Mouse (Mus musculus) right cerebral cortex, postnatal 10 days (tissue): Measurements from ENCODE around the gene Mfsd2a.

ENCODE experiments used
- DNase-seq, 2 experiments: peaks; one replicate each; pipeline ENCODE4 v3.0.0; 2021; ENCODE audit warnings: low spot score in 2 of 2

Gene Mfsd2a

GRCm38 (mm10) chr4:122935466-122936099, 25.4 kb downstream of the Mfsd2a start:
- no peak for DNase-seq

GRCm38 (mm10) chr4:122933857-122934256, 27.1 kb downstream of the Mfsd2a start:
- no peak for DNase-seq

- DNase-seq: no peak
These were observed 27.9 kb downstream of the Mfsd2a start for GRCm38 (mm10) chr4:122933051-122933591.

DNA sequence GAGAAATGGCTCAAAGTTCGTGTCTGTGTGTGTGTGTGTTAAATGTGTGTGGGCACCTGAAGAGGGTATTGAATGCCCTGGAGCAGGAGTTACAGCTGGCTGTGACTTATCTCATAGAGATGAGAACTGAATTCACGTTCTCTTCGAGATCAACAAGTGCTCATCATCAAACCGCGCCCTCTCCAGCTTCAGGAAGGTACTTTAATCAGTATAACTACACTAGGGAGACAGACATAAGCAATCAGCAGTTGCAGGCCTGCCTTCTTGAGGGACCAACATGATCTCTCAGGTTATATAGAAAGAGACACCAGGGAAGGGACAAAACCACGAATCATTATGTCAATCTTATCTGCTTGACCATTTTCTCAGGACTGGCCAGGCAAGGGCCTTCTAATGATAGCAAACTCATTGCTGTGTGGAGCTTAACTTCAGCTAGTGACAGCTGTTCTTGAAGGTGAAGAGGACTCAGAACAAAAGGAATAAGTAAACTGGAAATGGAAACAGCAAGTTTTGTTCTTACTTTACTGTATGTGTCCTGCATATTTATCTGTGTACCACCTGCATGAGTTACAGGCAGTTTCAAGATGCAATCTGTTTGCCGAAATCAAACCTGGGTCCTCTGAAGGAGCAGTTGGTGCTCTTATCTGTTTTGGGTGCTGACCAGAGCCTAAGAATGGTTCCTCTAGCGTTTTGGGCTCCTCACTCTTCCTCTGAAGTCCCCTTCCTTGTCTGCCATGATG, 28.6 kb downstream of the Mfsd2a start:
- DNase-seq: no peak

GRCm38 (mm10) chr4:122930939-122931590, 29.9 kb downstream of the Mfsd2a start:
- DNase-seq: no peak

- no peak for DNase-seq
These were observed 37.3 kb downstream of the Mfsd2a start for GRCm38 (mm10) chr4:122923392-122924344.

- DNase-seq: no peak
These were observed 38.1 kb downstream of the Mfsd2a start for GRCm38 (mm10) chr4:122922841-122923240.

DNA sequence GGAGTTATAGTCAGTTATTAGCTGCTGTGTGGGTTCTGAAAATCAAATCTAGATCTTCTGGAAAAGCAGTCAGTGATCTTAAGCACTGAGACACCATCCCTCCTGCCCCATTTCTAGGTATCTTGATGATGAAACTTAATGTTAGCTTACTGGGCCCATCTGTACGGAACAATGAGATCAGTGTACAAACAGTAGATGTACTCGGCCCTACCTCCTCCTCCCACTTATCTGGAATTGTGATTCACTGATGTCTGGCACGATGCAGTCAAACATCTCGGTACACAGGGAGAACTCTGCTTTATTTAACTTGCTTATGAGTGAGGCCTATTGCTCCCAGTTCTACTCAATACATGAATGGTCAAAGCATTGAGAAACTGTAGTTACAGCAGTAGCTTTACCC, 45.0 kb downstream of the Mfsd2a start:
- DNase-seq: no peak

DNA sequence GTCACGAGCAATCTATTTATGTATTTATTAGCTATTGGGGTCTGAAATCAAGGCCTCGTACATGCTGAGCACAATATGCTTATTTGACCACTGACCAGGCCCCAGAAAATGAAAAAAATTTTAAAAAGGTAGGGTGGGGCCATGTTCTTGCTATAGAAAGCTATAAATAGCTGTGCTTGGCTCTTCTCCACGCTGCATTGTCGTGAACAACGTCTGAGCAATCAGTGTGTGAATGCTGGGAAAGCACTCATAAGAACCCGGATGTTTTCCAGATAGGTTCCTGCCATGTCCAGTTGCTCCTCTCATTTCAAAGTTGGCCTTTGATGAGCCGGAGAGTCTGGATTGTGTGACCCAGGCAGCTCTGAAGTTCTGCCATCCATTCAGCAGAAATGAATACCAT, 46.8 kb downstream of the Mfsd2a start:
- DNase-seq: no peak

GRCm38 (mm10) chr4:122912613-122913012, 48.4 kb downstream of the Mfsd2a start:
- DNase-seq: no peak

- no peak for DNase-seq
These were observed 50.4 kb downstream of the Mfsd2a start for GRCm38 (mm10) chr4:122910577-122910976.

- peak; percentile 70 to 80 for DNase-seq
These were observed 51.3 kb downstream of the Mfsd2a start for GRCm38 (mm10) chr4:122909572-122910189.

DNA sequence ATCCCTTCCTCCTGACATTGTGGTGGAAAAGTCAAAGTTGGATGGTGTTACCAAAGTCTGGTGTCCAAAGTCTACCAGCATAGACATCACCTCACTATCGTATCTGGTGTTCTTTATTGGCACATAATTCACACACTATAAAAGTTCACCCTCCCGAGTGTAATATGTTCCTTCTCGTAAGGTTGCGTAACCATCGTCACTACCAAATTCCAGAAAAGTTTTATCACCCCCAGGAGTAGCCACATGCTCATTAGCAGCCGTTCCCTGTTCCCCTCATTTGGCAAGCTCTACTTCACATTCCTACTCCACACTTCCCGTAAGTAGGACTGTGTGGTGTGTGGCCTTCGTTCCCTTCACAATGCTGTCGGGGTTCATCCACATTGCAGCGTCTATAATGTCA, 55.6 kb downstream of the Mfsd2a start:
- DNase-seq: no peak

DNA sequence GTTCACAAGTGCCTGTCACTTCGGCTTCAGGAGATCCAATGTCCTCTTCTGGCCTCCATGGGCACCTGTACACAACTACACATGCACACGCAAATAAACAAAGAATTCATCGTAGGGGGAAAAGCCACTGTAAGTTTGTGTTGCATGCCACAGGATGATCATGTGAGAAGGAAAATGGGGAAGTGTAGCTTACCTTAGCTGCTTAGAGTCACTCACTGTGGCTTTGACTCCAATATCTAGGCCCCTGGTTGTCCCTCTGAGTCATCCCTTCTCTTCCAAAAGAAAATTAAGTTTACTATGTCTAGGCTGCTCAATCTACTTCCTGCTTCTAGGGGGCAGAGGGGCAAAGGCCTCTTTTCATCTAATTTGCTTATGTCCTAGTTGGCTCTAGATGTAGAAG, 57.3 kb downstream of the Mfsd2a start:
- no peak for DNase-seq

GRCm38 (mm10) chr4:122902156-122902555, 58.8 kb downstream of the Mfsd2a start:
- no peak for DNase-seq

GRCm38 (mm10) chr4:122898313-122898712, 62.7 kb downstream of the Mfsd2a start:
- peak; percentile 78 to 86 for DNase-seq

DNA sequence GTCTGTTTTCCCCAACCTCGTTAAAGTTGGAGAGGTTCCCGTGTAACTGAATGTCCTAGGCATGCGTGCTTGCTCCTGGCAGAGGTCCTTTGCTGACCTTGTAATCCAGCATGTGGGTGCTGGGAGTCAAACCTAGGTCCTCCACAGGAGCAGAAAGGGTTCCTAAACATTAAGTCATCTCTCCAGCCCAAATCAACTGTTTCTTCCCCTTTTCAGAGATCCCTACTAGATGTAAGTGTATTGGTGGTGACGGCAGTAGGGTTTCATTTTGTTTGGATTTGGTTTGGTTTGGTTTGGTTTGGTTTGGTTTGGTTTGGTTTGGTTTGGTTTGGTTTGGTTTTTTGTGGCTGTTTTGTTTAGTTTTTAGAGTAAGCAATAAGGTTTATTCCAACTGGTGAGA, 63.2 kb downstream of the Mfsd2a start:
- DNase-seq: no peak
